In the genomic region with DNA sequence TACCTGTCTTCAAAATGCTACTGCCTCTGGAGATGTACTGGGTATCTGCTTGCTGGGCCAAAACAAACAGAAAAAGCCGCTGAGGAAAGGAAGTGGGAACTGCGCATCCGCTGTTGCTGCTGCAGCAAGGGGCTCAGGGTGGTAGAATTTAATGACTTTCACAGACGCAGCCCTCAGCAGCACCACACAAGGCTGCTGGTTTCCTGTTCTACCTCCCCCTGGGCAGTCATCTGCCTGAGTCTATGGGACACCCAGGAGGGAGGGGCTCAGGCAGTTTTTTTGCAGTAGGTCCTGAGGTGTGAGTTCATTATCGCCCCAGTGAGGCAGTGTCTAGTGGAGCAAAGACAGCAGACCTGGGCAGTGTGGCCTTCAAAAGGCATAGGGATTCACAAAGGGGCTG, we compare ENCODE assay signal across 13 mouse cellular contexts. TPM values are rescaled to one million over a fixed set of nuclear protein-coding genes. Genes with fewer than 3 reads are reported as not detected.
A peak's percentile ranks its signal among the peaks of the same experiment; 100 is the strongest.
DNase-seq lines count a peak whose midpoint lies in the region; ATAC-seq and TF ChIP-seq lines count a peak whose summit lies in the region.
"Had no signal": no experiment of that assay in that cellular context is flagged by ENCODE, and none has a peak within 500 bp of the region (broad histone marks: within the 10 kb centered on the region; RNA-seq: fewer than 3 reads in every experiment).

No protein-coding gene starts in this region.

- H3K9me3 ChIP-seq in heart, embryonic 14.5 days (ENCODE audit: control insufficient read depth, low read length) = no peaks in the 10 kb centered on the region
- no peaks in the 10 kb centered on the region for H3K9me3 ChIP-seq in stomach, embryonic 16.5 days (replicated peaks; ENCODE audit: control insufficient read depth, low read length)
- no peaks in the 10 kb centered on the region for H3K9me3 ChIP-seq in stomach, postnatal 0 days (ENCODE audit: control insufficient read depth, low read length)
- H3K9me3 ChIP-seq: heart, embryonic 10.5 days; midbrain, embryonic 15.5 days had no signal

- ATAC-seq in heart, embryonic 14.5 days (ENCODE audit: insufficient number of reproducible peaks, insufficient read depth, low FRiP score, low read depth) = no peak
- ATAC-seq in stomach, embryonic 16.5 days (ENCODE audit: insufficient read depth, low FRiP score) = peak; percentile 26; the same call in 1 of the 2 replicates
- no peak for ATAC-seq in stomach, postnatal 0 days (ENCODE audit: low FRiP score, low TSS enrichment)
- ATAC-seq: midbrain, embryonic 15.5 days had no signal

- H3K27me3 ChIP-seq in heart, embryonic 14.5 days (ENCODE audit: control insufficient read depth, insufficient read depth, low read length) = peaks cover 21% of the 10 kb centered on the region
- no peaks in the 10 kb centered on the region for H3K27me3 ChIP-seq in stomach, embryonic 16.5 days (ENCODE audit: control insufficient read depth, insufficient read depth, low read length)
- no peaks in the 10 kb centered on the region for H3K27me3 ChIP-seq in stomach, postnatal 0 days (ENCODE audit: control insufficient read depth, insufficient read depth, low read length)

- DNase-seq in heart, postnatal 14 days = no peak
- no peak for DNase-seq in stomach, postnatal 0 days (ENCODE audit: low spot score)
- DNase-seq in naive thymus-derived CD4-positive, alpha-beta T cell, adult 2 months (ENCODE audit: low read depth) = peak; percentile 88
- no peak for DNase-seq in left cerebral cortex, adult 2 months (ENCODE audit: extremely low spot score in 1 of 2, low spot score in 2 of 2)
- DNase-seq in MN1 (ENCODE audit: low spot score) = no peak
- DNase-seq in right cerebral cortex, postnatal 36 days (ENCODE audit: low spot score in 2 of 2) = no peak
- DNase-seq: cerebellum, adult 18-20 months had no signal

- no peak for TF ChIP-seq CTCF in stomach, postnatal 0 days (IDR thresholded peaks at IDR 0.05; ENCODE audit: low read depth)
- TF ChIP-seq CTCF in left cerebral cortex, adult 2 months (IDR thresholded peaks at IDR 0.05) = no peak

- H3K9ac ChIP-seq in heart, embryonic 14.5 days (ENCODE audit: low read length) = no peak overlapping the region
- H3K9ac ChIP-seq in stomach, embryonic 16.5 days (ENCODE audit: low read length) = no peak overlapping the region
- H3K9ac ChIP-seq in stomach, postnatal 0 days (ENCODE audit: low read length) = no peak overlapping the region
- H3K9ac ChIP-seq: liver, embryonic 14.5 days; midbrain, embryonic 15.5 days had no signal

- H3K4me3 ChIP-seq in heart, embryonic 14.5 days (ENCODE audit: control insufficient read depth in 1 of 2, insufficient read depth in 1 of 2, low read depth in 1 of 2, low read length in 2 of 2) = no peak overlapping the region
- no peak overlapping the region for H3K4me3 ChIP-seq in stomach, embryonic 16.5 days (replicated peaks; ENCODE audit: low read length)
- no peak overlapping the region for H3K4me3 ChIP-seq in stomach, postnatal 0 days (ENCODE audit: low read depth, low read length)
- no peak overlapping the region for H3K4me3 ChIP-seq in left cerebral cortex, adult 2 months
- H3K4me3 ChIP-seq: heart, embryonic 10.5 days; layer of hippocampus, adult 2 months; midbrain, embryonic 15.5 days had no signal

- H3K4me2 ChIP-seq in heart, embryonic 14.5 days (ENCODE audit: low read length) = no peak overlapping the region
- H3K4me2 ChIP-seq in stomach, embryonic 16.5 days (ENCODE audit: low read depth, low read length) = no peak overlapping the region
- H3K4me2 ChIP-seq in stomach, postnatal 0 days (replicated peaks; ENCODE audit: low read depth) = no peak overlapping the region
- H3K4me2 ChIP-seq: midbrain, embryonic 15.5 days had no signal

- peaks cover 5 to 6% of the 10 kb centered on the region in 2 experiments; a peak in 2 of 4 replicates for H3K4me1 ChIP-seq in heart, embryonic 14.5 days (ENCODE audit: control insufficient read depth in 2 of 2, insufficient read depth in 2 of 2, low read length in 2 of 2)
- H3K4me1 ChIP-seq in stomach, embryonic 16.5 days (ENCODE audit: control insufficient read depth, insufficient read depth, low read length) = 0 out of 2 replicates have a peak, but pooled peaks cover 6% of the 10 kb centered on the region
- H3K4me1 ChIP-seq in stomach, postnatal 0 days (replicated peaks; ENCODE audit: control insufficient read depth, insufficient read depth) = 0 out of 2 replicates have a peak, but pooled peaks cover 3% of the 10 kb centered on the region

- intact Hi-C loops in heart, postnatal 14 days (cut with DNase I) = no loop called here
- intact Hi-C loops in left cerebral cortex, adult 2 months (cut with DNase I) = loop anchor here (10.0 kb wide), 1 partner anchor 333 kb away; no protein-coding TSS in a partner anchor

- peak overlapping the region; percentile 19 to 34; a peak in 1 of 4 replicates for H3K27ac ChIP-seq in heart, embryonic 14.5 days (replicated peaks in 1 of 2; ENCODE audit: control insufficient read depth in 1 of 2, insufficient read depth in 1 of 2, low read depth in 2 of 2, low read length in 2 of 2)
- no peak overlapping the region for H3K27ac ChIP-seq in stomach, embryonic 16.5 days (ENCODE audit: low read length)
- no peak overlapping the region for H3K27ac ChIP-seq in stomach, postnatal 0 days (replicated peaks)
- H3K27ac ChIP-seq in left cerebral cortex, adult 2 months = no peak overlapping the region
- H3K27ac ChIP-seq: heart, embryonic 10.5 days; layer of hippocampus, adult 2 months; liver, embryonic 14.5 days; midbrain, embryonic 15.5 days had no signal

- TF ChIP-seq EP300 in stomach, postnatal 0 days (optimal IDR thresholded peaks at IDR 0.05) = no peak

- no peaks in the 10 kb centered on the region for H3K36me3 ChIP-seq in heart, embryonic 14.5 days (ENCODE audit: control insufficient read depth, insufficient read depth, low read length)
- no peaks in the 10 kb centered on the region for H3K36me3 ChIP-seq in stomach, embryonic 16.5 days (ENCODE audit: control insufficient read depth, insufficient read depth, low read length)
- no peaks in the 10 kb centered on the region; the same call in 1 of the 2 replicates for H3K36me3 ChIP-seq in stomach, postnatal 0 days (ENCODE audit: control insufficient read depth, insufficient read depth, low read length)
- H3K36me3 ChIP-seq: heart, embryonic 10.5 days; midbrain, embryonic 15.5 days had no signal

- 26% methylated on average over 5 of the region's 5 CpGs for WGBS in heart, embryonic 14.5 days
- WGBS in stomach, embryonic 16.5 days = 46% methylated on average over 5 of the region's 5 CpGs
- 40% methylated on average over 5 of the region's 5 CpGs for WGBS in stomach, postnatal 0 days

RNA-seq across cellular contexts. Expression of a gene that starts 13.5 kb away (rescaled TPM):
- polyA plus RNA-seq in heart, embryonic 14.5 days (2014; fragmentation: Nextera tagmentation; extraction: Ambion mirVana) = 15.4 and 17.0 TPM in 2 replicates
- 10 to 100 TPM; 55.4 to 56.4 TPM for total RNA-seq in heart, postnatal 14 days (2021)
- 28.3 and 29.9 TPM in 2 replicates for polyA plus RNA-seq in stomach, embryonic 16.5 days (2015; fragmentation: Nextera tagmentation; extraction: Ambion mirVana)
- polyA plus RNA-seq in stomach, postnatal 0 days (2015; fragmentation: Nextera tagmentation; extraction: Ambion mirVana) = 8.5 and 9.4 TPM in 2 replicates
- 100 to 1,000 TPM; 118 to 120 TPM for total RNA-seq in left cerebral cortex, adult 2 months (2021)

RNA-seq across cellular contexts. Expression of a gene that starts 25.9 kb away (rescaled TPM):
- 0.07 TPM in 2 replicates for polyA plus RNA-seq in heart, embryonic 14.5 days (2014; fragmentation: Nextera tagmentation; extraction: Ambion mirVana)
- total RNA-seq in heart, postnatal 14 days (2021) = under 1 TPM; 0.12 TPM
- 22.0 and 22.4 TPM in 2 replicates for polyA plus RNA-seq in stomach, embryonic 16.5 days (2015; fragmentation: Nextera tagmentation; extraction: Ambion mirVana)
- polyA plus RNA-seq in stomach, postnatal 0 days (2015; fragmentation: Nextera tagmentation; extraction: Ambion mirVana) = 20.5 and 24.3 TPM in 2 replicates
- total RNA-seq in left cerebral cortex, adult 2 months (2021) = under 1 TPM; 0.26 to 0.54 TPM

Comparison
In these comparisons a context has a peak if more than half of its experiments do, and no peak if none do; other contexts are left out.
1. H3K27ac ChIP-seq: peak in heart, embryonic 14.5 days (2 of 2); none in stomach, embryonic 16.5 days (single experiment), stomach, postnatal 0 days (single experiment) and left cerebral cortex, adult 2 months (single experiment).
2. RNA of a gene that starts 25.9 kb away (polyA plus RNA-seq): 22.0 to 22.4 TPM in stomach, embryonic 16.5 days and 20.5 to 24.3 TPM in stomach, postnatal 0 days; 0.07 TPM in heart, embryonic 14.5 days; every median in the first group is over 10 times any median in the second.